Mouse (Mus musculus): Measurements from ENCODE around the gene Rhpn2. TPM values are rescaled to one million over a fixed set of nuclear protein-coding genes. Genes with fewer than 3 reads are reported as not detected.

Rhpn2 gene
- total and polyA plus RNA-seq, 2 experiments = 6.9 to 14.0 TPM

GRCm38 (mm10) chr7:35401169-35401568, 67.2 kb downstream of the Rhpn2 start:
- no peak for TF ChIP-seq POLR2A (IDR thresholded peaks at IDR 0.05; ENCODE audit: extremely low read depth, insufficient read depth, low read length)
- no peak for TF ChIP-seq CTCF (IDR thresholded peaks at IDR 0.05; ENCODE audit: low read depth, low read length)
- H3K4me1 ChIP-seq (ENCODE audit: control insufficient read depth, insufficient read depth, low read length) = peaks cover under 1% of the 10 kb centered on the region; the same call in 1 of the 2 replicates
- H3K27me3 ChIP-seq (ENCODE audit: control insufficient read depth, insufficient read depth, low read length) = no peaks in the 10 kb centered on the region
- DNase-seq (ENCODE audit: extremely low read depth, low read depth, low spot score) = no peak
- no peak overlapping the region for H3K4me3 ChIP-seq (ENCODE audit: insufficient read depth, low read depth, low read length)
- H3K9ac ChIP-seq (ENCODE audit: low read depth, low read length) = no peak overlapping the region
- no peak overlapping the region for H3K27ac ChIP-seq (replicated peaks; ENCODE audit: insufficient read depth, low read depth, low read length)
- no peaks in the 10 kb centered on the region; the same call in 1 of the 2 replicates for H3K36me3 ChIP-seq (ENCODE audit: control insufficient read depth, insufficient read depth, low read length)
- WGBS = 91% methylated on average over 4 of the region's 4 CpGs
- H3K79me2 ChIP-seq (ENCODE audit: control insufficient read depth, insufficient read depth, low read length) = no peaks in the 10 kb centered on the region

DNA sequence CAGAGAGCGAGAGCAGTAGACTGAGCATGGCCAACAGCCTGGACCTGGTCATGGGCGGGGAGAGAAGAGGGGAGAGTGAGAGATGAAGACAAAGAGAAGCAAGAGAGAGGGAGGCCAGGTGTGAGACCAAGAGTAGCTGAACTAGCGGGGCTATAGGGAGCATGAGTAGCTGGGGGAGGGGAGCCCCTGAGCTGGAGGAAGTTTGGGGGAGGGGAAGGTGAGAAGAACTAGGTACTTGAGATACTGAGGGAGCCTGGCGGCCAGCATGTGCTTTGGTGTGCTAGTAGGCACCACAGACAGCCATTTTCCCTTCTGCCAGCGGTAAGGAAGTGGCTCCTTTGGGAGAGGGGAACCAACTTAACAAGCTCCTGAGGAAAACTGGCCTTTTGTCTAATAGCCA, 81.3 kb downstream of the Rhpn2 start:
- Histone ChIP-seq H3K27ac (replicated peaks; ENCODE audit: insufficient read depth, low read depth, low read length) (no peak overlapping the region), H3K9ac (ENCODE audit: low read depth, low read length) (no peak overlapping the region), H3K4me3 (ENCODE audit: insufficient read depth, low read depth, low read length) (no peak overlapping the region), H3K79me2 (ENCODE audit: control insufficient read depth, insufficient read depth, low read length) (no peaks in the 10 kb centered on the region), H3K36me3 (ENCODE audit: control insufficient read depth, insufficient read depth, low read length) (peaks cover 7% of the 10 kb centered on the region; the same call in 1 of the 2 replicates), H3K27me3 (ENCODE audit: control insufficient read depth, insufficient read depth, low read length) (no peaks in the 10 kb centered on the region), H3K4me1 (ENCODE audit: control insufficient read depth, insufficient read depth, low read length) (no peaks in the 10 kb centered on the region)
- 92% methylated on average over 5 of the region's 5 CpGs for WGBS
- DNase-seq (ENCODE audit: extremely low read depth, low read depth, low spot score) = no peak
- no peak for TF ChIP-seq CTCF (IDR thresholded peaks at IDR 0.05; ENCODE audit: low read depth, low read length)
- no peak for TF ChIP-seq POLR2A (IDR thresholded peaks at IDR 0.05; ENCODE audit: extremely low read depth, insufficient read depth, low read length)

DNA sequence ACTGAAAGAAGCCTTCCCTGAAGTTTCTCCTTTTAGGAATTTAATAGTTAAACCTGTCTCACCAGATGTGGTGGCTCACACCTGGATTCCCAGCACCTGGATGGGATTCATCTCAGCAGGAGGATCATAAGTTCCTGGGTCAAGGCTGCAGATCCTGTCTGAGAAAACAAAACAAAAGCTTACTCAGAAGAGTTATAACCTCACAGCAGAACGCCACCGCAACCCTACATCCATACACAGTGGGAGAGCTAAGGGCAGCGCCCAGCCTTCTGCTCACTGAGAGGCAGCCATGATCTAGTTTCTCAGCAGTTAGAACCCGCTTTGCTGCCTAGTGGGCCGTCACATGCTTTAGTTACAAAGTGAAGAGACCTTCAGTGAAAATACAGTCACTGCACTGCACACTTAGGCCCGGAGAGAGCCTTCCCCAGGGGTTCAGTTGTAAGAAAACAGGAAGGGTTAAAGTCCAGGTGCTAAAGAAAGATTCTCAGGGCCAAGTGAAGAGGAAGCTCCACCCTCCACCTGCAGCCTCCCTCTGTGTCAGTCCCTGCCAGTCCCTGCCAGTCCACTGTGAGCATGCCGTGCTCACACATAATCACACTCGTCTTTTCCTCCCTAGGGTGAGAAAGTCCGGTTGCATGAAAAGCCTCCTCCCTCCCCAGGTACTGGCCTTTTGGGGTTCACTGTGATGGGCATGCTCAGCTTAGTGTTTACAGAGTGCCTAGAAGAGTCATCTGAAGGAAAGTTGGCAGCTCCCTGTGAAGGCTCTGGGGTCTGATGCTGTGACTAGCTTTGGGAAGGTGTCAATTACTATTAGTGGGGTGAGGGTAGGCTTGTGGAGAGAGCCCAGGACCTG, 82.1 kb downstream of the Rhpn2 start:
- H3K36me3 ChIP-seq (ENCODE audit: control insufficient read depth, insufficient read depth, low read length) = peaks cover 9% of the 10 kb centered on the region; the same call in 1 of the 2 replicates
- 92% methylated on average over 9 of the region's 9 CpGs for WGBS
- no peaks in the 10 kb centered on the region for H3K27me3 ChIP-seq (ENCODE audit: control insufficient read depth, insufficient read depth, low read length)
- H3K79me2 ChIP-seq (ENCODE audit: control insufficient read depth, insufficient read depth, low read length) = no peaks in the 10 kb centered on the region
- no peaks in the 10 kb centered on the region for H3K4me1 ChIP-seq (ENCODE audit: control insufficient read depth, insufficient read depth, low read length)
- no peak for TF ChIP-seq POLR2A (IDR thresholded peaks at IDR 0.05; ENCODE audit: extremely low read depth, insufficient read depth, low read length)
- TF ChIP-seq CTCF (IDR thresholded peaks at IDR 0.05; ENCODE audit: low read depth, low read length) = no peak
- no peak overlapping the region for H3K9ac ChIP-seq (ENCODE audit: low read depth, low read length)
- H3K27ac ChIP-seq (replicated peaks; ENCODE audit: insufficient read depth, low read depth, low read length) = no peak overlapping the region
- DNase-seq (ENCODE audit: extremely low read depth, low read depth, low spot score) = no peak
- no peak overlapping the region for H3K4me3 ChIP-seq (ENCODE audit: insufficient read depth, low read depth, low read length)

- Histone ChIP-seq H3K4me1 (ENCODE audit: control insufficient read depth, insufficient read depth, low read length) (no peaks in the 10 kb centered on the region), H3K4me3 (ENCODE audit: insufficient read depth, low read depth, low read length) (no peak overlapping the region), H3K9ac (ENCODE audit: low read depth, low read length) (no peak overlapping the region), H3K27ac (replicated peaks; ENCODE audit: insufficient read depth, low read depth, low read length) (no peak overlapping the region), H3K27me3 (ENCODE audit: control insufficient read depth, insufficient read depth, low read length) (no peaks in the 10 kb centered on the region), H3K79me2 (ENCODE audit: control insufficient read depth, insufficient read depth, low read length) (no peaks in the 10 kb centered on the region), H3K36me3 (ENCODE audit: control insufficient read depth, insufficient read depth, low read length) (peaks cover 9% of the 10 kb centered on the region; the same call in 1 of the 2 replicates)
- DNase-seq (ENCODE audit: extremely low read depth, low read depth, low spot score) = no peak
- whole genome bisulfite sequencing = 89% methylated on average over 5 of the region's 5 CpGs
- TF ChIP-seq CTCF (IDR thresholded peaks at IDR 0.05; ENCODE audit: low read depth, low read length) = no peak
Measured at GRCm38 (mm10) chr7:35416654-35416948, 82.6 kb downstream of the Rhpn2 start.

GRCm38 (mm10) chr7:35423071-35423470, 89.1 kb downstream of the Rhpn2 start:
- H3K27me3 ChIP-seq (ENCODE audit: control insufficient read depth, insufficient read depth, low read length) = no peaks in the 10 kb centered on the region
- no peak overlapping the region for H3K4me3 ChIP-seq (ENCODE audit: insufficient read depth, low read depth, low read length)
- peaks cover 12% of the 10 kb centered on the region; the same call in 1 of the 2 replicates for H3K36me3 ChIP-seq (ENCODE audit: control insufficient read depth, insufficient read depth, low read length)
- no peaks in the 10 kb centered on the region for H3K4me1 ChIP-seq (ENCODE audit: control insufficient read depth, insufficient read depth, low read length)
- H3K79me2 ChIP-seq (ENCODE audit: control insufficient read depth, insufficient read depth, low read length) = no peaks in the 10 kb centered on the region
- DNase-seq (ENCODE audit: extremely low read depth, low read depth, low spot score) = no peak
- no peak overlapping the region for H3K27ac ChIP-seq (replicated peaks; ENCODE audit: insufficient read depth, low read depth, low read length)
- WGBS = 91% methylated on average over 10 of the region's 10 CpGs
- no peak for TF ChIP-seq POLR2A (IDR thresholded peaks at IDR 0.05; ENCODE audit: extremely low read depth, insufficient read depth, low read length)
- TF ChIP-seq CTCF (IDR thresholded peaks at IDR 0.05; ENCODE audit: low read depth, low read length) = no peak
- no peak overlapping the region for H3K9ac ChIP-seq (ENCODE audit: low read depth, low read length)

GRCm38 (mm10) chr7:35428146-35428545, 94.2 kb downstream of the Rhpn2 start:
- H3K79me2 ChIP-seq (ENCODE audit: control insufficient read depth, insufficient read depth, low read length) = no peaks in the 10 kb centered on the region
- H3K4me3 ChIP-seq (ENCODE audit: insufficient read depth, low read depth, low read length) = no peak overlapping the region
- no peak for DNase-seq (ENCODE audit: extremely low read depth, low read depth, low spot score)
- WGBS = 93% methylated on average over 10 of the region's 10 CpGs
- H3K27me3 ChIP-seq (ENCODE audit: control insufficient read depth, insufficient read depth, low read length) = no peaks in the 10 kb centered on the region
- no peak overlapping the region for H3K27ac ChIP-seq (replicated peaks; ENCODE audit: insufficient read depth, low read depth, low read length)
- TF ChIP-seq CTCF (IDR thresholded peaks at IDR 0.05; ENCODE audit: low read depth, low read length) (no peak), POLR2A (IDR thresholded peaks at IDR 0.05; ENCODE audit: extremely low read depth, insufficient read depth, low read length) (no peak)
- peaks cover 5% of the 10 kb centered on the region; the same call in 1 of the 2 replicates for H3K36me3 ChIP-seq (ENCODE audit: control insufficient read depth, insufficient read depth, low read length)
- H3K4me1 ChIP-seq (ENCODE audit: control insufficient read depth, insufficient read depth, low read length) = no peaks in the 10 kb centered on the region
- H3K9ac ChIP-seq (ENCODE audit: low read depth, low read length) = no peak overlapping the region
